Mouse (Mus musculus) adrenal gland, postnatal 4 days (tissue): ENCODE measurements around the gene Ralgps1. TPM values are rescaled to one million over a fixed set of nuclear protein-coding genes. Genes with fewer than 3 reads are reported as not detected.

Source experiments
- DNase-seq, 2 experiments: peaks; one replicate each; pipeline ENCODE4 v3.0.0; 2021 to 2022; ENCODE audit warnings: low spot score in 2 of 2, mixed read lengths in 2 of 2
- total RNA-seq, 2 experiments: library from RNA; stranded (reverse); gene quantifications; 2 replicates each; pipeline ENCODE4 v1.2.3; 2021

The Ralgps1 gene
- total RNA-seq, 2 experiments from 2014 or later = 7.6 to 10.1 TPM

DNA sequence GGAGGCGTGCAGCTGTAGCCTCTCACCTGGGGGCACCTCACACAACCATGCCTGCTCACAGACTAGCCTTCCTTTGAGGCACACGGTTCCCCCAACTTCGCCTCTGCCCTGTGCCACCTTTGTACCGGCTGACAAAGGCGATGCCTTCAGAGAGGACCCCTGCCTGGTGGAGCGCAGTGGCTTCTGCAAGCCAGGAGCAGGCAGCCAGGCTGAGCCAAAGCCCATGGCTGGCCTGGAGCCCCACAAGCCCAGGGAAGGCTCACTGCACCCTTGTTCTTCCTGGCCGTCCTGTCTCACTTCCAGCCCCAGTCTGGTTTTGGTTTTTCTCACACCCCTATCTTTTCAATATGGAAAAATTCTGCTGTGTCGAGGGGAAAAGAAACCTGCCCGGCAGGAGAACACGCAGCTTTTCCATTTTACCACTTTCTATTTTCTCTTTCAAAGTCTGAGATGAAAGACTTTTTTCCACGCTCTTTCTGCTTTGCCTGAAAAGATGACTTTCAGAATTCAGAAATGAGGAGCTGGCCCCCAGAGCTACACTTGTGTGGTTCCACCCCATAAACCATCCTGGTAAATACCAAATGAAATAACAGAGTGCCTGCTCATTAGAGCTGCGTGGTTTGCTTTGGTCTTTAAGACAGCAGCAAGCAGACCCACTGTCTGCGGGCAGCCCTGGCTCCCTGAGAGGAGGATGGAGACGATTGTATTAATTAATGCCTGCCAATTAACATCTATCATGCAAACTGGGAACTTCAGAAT lies 191.9 kb downstream of the Ralgps1 start:
- DNase-seq = no peak

DNA sequence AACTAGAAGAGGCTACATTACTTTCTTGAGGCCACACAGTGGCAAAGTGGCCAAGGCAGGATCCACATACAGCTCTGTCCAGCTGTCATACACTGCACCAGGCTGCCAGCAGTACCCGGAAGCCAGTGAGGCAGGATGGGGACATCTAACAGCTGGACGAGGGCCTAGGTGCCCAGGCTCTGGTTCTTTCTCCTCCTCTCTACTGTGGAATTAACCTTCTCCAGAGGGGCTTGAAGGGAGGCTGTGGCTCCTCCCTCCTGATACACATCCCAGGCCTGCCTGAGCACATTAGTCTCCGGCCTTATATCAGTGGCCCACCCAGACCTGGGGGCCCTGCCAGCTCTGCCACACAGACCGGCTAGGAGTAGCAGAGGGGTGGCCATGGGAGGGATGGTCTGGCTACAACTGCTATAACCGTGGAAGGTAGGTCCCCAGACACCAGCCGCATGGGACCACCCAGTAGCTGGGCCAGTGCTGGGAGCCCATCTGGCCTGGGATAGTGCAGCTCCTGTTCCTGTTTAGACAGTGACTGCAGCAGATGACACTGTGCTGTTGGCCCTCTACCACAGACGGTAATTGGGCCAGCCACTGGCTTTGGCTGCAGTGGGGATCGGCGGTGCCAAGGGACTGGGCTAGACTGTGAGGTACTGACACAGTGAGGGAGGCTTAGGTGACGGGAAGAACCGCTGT lies 192.9 kb downstream of the Ralgps1 start:
- DNase-seq = no peak

DNA sequence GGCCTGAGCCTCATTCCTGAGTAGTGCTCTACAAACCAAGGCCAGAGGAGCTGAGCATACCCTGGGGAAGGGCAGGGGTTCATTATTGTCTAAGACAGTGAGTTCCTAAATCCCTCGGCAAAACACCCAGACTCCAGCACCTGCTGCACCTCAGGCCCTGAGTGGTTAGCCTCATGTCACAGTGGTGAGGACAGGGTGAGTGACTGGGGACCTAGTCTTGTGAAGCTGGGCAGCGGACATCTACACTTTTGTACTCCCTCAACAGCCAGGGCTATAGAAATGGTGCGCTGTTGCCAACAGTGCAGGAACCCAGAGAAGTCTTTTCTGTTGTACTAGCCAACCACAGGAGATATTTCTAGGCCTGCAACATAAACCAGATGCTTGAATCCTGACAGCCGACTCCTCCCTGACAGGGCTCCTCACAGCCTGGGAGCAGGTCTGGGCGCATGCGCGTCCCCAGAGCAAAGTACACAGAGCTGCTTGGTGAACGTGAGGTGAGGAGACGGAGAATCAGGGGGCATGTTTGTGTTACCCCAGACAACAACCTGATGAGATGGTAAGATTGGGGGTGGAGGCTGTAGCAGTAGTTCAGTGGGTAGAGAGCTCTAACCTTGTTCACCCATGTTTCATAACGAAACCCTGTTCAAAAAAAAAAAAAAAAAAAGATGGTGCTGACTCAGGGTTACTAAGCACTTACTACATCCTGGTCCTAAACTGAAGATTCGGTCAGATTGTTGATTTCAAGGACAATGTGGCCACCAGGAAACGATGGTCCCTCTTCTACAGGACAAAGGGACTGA lies 193.6 kb downstream of the Ralgps1 start:
- no peak for DNase-seq

DNA sequence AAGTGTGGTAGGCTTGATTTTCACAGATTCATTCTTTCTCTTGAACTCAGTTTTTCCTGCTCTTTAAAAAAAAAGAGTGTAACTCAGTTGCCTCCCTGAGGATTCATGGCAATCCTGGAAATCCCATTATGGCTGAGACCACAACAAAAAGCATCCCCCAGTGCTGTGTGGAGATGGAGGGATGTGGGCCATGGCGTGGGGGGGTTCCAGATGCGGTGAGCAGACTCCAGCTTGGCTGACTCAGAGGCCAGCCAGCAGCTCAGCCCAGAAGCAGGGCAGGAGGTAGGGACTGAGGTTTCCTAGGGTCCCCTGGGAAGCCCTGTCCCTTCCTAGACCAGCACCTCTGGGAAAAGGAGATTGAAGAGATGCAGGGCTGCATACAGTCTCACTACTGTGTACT lies 194.4 kb downstream of the Ralgps1 start:
- DNase-seq = no peak

DNA sequence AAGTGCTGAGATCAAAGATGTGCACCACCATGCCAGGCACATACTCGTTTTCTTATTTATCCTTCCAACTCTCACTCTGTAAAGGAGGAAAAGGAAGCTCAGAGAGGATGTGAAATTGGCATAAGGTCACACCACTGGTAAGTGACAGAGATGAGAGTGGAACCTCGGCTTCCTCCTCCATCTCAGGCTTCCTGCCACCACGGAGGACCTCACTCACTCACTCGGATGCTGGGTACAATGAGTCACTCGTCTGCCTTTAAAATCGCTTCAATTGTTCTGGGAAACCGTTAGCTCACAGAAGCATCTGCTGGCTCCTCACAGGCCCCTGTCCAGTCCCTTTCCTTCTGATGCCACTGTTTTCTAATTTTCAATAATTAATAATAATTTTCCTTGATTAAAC lies 194.8 kb downstream of the Ralgps1 start:
- DNase-seq = no peak

DNA sequence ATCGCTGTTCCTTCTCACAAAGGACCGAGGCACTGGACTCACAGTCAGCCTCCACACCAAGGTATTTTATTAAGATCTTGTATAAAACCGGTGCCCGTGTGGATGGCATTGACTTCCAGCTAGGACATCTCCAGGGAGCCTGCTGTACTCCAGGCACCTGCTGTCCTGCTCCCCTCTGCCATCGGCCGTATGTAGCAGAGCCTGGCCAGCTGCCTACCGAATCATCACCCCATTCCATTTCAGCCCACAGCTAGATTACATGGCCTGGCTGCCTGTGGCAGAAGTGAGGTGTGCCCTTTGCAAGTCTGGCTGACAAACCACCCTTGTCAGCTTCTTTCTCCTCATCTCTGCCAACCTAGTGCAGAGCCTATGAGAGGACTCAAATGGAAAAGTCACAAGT lies 197.6 kb downstream of the Ralgps1 start:
- DNase-seq = no peak

DNA sequence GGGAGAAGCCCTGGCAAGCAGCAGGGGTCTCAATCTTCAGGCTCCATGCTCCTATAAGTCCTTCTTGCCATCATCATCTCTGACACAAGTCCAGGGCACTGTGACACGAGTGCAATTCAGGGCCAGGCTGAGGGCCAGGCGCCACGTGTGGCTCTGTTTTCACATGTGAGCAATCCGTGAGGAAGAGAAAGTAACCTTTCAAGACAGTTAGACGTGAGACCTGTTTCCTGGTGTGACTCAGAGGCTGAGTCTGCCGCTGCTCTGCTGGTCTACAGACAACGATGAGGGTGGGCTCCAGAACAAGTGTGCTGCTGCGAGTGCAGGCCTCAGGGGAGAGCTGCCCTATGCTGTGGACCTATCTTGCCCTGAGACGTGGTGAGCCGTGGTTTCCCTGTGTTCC lies 198.2 kb downstream of the Ralgps1 start:
- DNase-seq = no peak

DNA sequence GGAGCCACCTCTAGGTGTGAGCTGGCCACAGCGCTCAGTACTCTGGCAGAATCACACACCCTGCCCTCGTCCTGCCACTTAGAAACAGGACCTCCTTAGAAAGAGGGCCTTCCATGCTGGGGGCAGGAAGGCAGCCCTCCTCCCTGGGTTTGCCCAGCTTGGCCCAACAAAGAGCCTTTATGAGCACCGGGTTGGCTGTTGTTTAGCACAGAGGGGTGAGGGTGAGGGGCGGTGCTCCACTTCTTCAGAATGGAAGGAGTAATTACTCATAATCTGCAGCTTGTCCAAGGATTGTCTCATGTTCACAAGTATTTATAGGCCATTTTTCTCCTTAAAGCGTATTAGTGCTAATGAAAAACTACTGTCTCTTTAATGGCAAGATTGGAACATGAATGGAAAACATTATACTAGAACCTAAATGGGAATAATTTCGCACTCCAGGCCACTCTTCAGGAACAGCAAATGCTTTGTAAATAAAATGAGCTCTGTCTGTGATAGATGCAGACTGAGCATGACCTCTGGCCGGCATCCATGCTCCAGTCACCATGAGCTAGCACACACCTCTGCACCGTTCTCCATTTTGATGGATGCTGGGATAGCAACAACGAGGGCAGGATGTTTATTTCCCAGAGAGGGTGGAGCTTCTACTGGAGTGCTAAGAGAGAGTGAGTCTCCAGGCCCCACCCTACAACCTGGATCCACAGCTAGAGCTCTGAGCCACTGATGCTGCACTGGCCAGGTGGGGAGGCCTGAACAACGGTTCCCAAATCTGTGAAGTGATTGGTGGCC lies 200.3 kb downstream of the Ralgps1 start:
- DNase-seq = no peak

DNA sequence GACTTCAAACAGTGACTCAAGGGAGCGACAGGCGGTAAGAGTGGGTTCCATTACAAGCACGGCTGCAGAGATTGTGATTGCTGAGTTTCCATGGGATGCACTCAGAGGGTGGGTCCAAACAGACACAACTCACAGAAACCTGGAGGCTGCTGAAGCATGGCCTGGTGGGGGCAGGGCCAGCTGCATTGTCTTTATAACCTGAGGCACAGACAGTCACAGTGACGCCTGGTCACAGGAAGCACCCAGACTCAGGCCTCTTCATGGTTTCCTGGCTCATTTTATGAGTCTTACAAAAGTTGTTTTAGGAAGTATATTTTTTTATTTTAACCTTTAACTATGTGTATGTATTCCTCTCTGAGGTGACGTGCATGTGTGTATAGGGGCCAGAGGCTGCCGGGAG lies 201.8 kb downstream of the Ralgps1 start:
- DNase-seq = no peak

DNA sequence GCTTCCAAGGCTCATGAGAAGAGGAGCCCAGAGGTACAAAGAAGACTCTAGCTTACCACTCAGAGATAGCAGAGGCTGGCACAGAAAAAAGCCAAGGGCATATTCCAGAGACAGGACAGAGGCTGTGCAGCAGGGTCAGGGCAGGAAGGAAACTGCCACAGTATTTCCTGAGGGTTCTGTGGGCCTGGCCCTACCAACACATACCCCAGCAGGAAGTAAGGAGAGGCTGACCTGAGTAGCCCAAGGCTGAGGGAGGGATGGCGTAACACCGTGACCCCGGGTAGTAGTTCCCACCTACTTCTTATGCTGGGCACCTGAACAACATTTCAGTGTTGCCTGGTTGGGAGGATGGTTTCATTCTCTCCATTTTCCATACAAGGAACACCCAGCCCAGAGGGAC lies 204.2 kb downstream of the Ralgps1 start:
- DNase-seq = no peak

DNA sequence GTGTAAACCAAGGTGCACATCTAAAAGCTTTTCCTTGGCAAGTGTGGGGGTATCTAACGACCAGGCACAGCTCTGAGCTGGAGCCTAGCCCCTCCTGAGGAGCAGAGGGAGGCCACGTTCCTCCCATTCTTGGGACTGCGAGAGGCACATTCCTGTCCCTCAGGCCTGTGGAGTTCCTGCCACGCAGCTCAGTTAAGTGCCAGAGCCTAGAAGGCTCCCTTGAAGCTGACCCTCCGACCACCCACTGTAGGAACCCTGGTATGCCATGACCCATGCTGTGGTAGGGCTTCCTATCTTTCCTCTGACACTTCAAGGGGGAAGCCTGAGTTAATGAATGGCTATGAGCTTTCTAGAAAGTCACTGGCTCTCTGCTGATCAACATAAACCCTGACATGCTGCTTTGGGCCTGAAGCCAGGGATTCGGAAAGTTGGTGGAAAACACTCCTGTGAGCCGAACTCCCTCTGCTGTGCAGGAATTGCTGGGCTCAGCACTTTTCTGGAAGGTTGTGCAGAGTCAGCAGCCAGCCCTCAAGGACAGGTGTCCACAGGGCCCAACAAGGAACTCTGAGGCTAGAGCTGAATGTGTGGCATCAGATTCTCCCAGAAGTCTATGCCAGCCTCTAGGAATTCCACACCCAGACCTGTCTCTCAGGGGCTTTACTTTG lies 205.4 kb downstream of the Ralgps1 start:
- no peak for DNase-seq

DNA sequence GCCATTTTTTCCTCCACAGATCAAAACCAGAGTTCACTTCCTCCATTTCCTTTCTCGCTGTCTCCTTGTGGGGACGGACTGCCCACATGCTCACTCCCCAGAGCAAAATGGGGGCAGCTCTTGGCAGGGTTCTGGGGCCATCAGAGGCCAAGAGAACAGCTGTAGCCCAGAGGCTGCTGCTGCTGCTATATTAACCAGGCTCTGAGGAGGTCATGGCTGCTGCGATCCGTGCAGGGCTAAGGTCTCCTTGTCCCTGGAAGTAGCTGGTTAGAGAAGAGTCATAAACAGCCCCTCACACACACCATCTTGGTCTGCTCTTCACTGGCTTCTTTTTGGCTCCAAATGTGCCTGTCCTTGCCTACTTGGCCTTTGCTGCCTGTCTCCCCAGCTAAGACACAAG lies 206.1 kb downstream of the Ralgps1 start:
- DNase-seq = no peak

DNA sequence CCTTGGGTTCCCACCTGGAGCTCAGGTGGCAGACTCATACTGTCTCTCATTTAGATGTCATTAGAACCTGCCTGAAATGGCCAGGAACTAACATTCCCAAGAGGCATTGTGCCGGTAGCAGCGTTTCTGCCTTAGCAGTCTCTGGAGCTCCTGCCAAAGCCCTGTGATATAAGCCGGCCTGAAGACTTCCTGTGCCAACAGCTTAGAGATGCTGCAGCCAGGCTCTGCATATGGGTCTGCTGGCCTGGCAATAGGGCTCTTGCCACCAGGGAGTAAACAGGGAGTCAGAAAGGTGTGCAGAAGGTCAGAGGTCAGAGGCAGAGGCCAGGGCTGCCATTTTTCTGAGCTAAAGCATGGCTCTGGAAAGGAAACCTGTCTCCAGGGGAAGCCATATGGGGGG lies 206.6 kb downstream of the Ralgps1 start:
- no peak for DNase-seq

DNA sequence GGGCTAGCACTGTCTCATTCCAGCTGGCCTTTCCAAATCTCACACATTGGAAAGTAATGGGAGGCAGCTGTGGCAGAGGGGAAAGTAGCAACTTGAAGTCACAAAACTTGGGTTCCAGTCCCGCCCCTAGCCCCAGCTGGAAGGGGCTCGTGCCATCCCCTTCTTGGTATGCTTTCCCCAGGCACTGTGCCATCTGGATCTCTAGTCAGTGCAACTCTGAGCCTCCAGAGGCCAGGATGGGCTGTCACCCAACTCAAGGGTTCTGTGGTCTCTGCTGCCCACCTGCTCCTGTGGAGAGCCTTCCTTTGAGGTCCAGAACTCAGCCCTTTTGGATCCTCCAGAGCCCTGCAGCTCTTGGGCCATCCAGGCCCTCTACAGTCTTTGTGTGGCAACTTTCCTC lies 209.2 kb downstream of the Ralgps1 start:
- no peak for DNase-seq

DNA sequence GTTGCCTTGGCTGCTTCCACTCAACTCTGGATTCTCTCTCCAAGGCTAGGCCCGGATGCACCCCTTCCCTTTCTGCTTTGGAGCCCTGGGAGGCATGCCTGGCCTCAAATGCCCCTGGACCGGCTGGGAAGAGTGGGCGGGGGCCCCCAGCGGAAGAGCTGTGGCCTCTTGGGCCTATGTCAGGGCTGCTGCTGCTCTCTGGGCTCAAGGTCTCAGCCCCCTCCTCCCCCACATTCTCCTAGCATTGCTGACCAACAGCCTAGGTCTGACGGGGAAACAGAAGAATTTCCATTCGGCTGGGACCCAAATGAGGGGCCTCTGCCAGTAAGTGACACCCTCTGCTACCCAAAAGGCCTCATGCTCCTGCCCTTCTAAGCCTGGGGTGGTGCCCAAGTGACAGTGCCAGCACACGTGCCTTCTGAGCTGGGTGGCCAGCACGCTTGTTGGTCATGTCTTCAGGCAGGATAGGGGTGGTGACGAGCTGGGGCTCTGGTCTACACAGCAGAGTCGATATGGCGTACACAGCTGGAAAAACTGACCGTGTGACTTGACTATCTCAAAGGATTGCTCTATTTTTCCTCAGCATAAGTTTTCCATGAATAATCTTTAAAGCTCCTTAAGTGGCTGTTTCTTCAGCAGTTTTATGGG lies 210.8 kb downstream of the Ralgps1 start:
- no peak for DNase-seq

DNA sequence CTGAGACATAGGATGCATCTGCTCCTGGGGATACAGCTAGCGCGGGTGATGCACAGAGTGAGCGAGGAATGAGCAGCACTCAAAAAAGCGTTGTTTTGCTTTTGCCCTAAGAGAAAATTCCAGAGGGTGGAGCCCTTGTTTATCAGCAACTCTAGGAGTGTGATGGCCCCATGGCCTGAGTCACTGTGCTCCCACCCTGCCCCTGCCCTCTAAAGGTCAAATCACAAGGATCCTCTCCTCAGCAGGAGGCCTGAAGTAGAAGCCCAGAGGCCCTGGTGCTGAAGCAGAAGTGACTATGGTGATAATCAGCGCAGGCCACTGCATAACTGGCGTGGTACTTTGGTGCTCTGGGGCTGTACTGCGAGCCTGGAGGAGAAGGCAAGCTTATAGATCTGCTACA lies 211.7 kb downstream of the Ralgps1 start:
- no peak for DNase-seq

DNA sequence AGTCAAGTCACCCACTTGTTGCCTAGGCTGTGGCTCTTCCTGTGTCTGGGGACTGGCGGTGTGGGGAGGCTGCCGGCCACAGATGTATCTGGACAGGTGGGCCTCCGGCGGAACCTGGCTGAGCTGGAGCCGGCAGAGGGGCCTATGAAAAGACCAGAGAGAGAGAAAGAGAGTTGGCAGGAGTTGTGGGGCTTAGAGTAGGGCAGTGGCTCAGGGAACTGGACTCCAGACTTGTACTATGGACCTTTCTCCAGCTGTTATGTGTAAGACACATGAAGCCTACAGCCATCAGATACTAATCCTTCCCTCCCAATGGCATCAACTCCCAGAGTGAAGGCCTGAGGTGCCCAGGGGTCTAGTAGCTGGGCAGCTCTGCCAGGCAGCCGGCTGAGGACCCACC lies 212.4 kb downstream of the Ralgps1 start:
- DNase-seq = no peak

DNA sequence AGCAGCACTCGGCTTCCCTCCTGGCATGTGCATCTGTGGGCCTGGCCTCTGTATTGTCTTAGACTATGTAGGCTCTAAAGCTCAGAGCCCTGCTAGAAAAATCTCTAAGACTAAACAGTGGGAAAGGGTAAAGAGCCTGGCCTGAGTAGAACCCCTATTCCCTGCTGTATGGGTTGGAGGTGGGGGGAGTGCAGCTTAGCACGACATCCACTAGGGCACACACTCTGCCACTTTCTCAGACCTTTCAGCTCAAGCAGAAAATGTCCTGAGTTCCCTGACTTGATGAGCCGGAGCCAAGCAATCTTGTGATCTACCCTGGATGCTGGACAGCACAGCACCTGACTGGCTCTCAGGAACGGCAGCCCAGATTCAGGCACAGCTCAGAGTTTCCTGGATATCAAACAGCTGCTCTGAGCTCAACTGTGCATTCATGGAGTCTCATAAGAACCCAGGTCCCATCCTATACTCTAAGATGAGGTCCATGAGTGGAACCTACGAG lies 215.0 kb downstream of the Ralgps1 start:
- no peak for DNase-seq

DNA sequence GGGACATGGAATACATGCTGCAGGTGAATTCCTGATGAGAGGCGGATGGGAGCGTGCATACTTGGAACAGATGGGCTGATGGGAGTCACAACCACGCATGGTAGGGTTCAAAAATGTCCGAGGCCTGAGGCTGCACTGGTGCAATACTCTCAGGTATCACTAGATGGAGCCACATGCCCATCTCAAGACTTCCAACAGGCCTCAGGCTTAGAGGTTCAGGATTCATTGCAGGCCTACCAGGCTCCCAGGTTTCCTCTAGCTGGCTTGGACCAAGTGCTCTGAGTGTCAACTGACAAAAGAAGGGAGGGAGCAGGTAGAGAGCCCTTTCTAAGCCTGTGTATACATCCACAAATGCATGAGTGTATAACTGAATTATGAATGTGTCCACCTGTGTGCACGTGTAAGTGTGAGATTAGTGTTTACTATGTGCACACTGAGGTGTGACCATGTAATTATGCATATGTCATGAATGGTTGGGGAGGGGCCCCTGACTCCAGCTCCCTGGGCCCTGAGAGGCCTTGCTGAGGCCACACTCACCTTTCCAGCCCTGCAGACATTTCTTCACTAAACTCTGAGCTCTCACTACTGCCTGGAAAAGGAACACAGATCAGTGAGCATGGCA lies 216.4 kb downstream of the Ralgps1 start:
- peak; percentile 35 to 51 for DNase-seq

DNA sequence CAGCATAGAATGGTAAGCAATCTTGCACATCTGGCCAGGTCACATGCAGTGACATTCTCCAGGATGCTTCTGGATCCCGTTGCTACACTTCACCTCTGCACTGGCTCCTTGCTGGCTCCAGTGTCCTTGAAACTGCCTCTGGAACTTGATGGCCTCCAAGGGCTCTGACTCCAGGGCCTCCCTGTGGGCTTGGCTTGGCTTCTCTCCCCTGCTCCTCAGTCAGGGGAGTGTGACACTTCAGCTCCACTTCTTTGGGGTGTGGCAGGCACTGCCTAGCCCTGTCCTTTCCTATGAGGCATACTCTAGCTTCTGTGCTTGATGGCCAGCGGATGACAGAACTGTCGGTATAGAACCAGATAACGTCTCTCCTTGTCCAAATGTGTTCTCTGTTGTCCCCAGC lies 224.3 kb downstream of the Ralgps1 start:
- DNase-seq = no peak
